Mouse (Mus musculus): ENCODE data around the gene Hist1h3f. TPM values are rescaled to one million over a fixed set of nuclear protein-coding genes. Genes with fewer than 3 reads are reported as not detected.
"Not testable (repeated sequence)": the region's sequence is repeated elsewhere in the genome, so short reads cannot be mapped to it uniquely, and the experiment has no call there.

Hist1h3f gene
- total RNA-seq, 2 experiments from 2014 or later: 16.0 to 17.8 TPM

DNA sequence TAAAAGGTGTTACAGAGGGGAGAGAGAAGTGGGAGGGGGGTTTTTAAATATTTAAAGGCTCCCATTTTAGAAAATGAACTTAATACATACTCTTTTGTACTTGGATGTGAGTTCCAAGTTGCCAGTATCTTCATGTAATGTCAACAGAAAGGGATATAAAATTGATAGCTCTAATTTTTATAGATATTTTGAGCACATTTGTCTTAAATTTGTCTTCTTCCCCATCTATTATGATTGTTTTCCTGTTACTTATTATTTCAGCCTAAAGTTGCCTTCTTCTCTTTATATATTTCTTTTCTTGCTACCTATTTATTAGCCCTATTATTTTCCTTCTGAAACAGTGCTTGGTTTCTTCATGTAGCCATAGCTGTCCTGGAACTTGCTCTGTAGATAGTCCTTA is 9.1 kb downstream of the Hist1h3f start, which contains the start of gene Hist1h1d:
Gene Hist1h1d (plus strand): TSS at position 301 of the 400 bp plus-strand sequence.
- intact Hi-C loops (cut with DNase I): no loop called here

DNA sequence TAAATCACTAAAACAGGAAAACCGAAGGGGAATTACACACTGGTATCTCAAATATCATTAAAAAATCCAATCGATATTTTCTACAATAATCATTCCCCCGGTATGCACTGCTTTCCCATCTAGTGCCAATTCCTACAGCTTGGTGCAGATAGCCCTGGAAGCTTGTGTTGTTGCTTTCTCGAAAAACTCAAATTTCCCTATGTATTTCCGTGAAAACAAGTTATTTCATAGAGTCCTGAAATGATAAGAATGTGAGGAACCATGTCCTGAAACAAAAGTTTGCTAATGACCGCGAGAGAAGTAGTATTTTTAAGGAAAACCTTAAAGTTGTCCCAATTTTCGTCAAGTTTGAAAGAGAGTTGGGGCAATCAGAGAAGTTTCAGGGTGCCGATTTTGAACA is 10.5 kb downstream of the Hist1h3f start:
- DNase-seq (ENCODE audit: low spot score in 2 of 2): no peak
- intact Hi-C loops (cut with DNase I): no loop called here

More for the DNA sequence above, 9.1 kb downstream of the Hist1h3f start, which contains the start of gene Hist1h1d:
- DNase-seq (ENCODE audit: low spot score in 2 of 2): no peak

DNA sequence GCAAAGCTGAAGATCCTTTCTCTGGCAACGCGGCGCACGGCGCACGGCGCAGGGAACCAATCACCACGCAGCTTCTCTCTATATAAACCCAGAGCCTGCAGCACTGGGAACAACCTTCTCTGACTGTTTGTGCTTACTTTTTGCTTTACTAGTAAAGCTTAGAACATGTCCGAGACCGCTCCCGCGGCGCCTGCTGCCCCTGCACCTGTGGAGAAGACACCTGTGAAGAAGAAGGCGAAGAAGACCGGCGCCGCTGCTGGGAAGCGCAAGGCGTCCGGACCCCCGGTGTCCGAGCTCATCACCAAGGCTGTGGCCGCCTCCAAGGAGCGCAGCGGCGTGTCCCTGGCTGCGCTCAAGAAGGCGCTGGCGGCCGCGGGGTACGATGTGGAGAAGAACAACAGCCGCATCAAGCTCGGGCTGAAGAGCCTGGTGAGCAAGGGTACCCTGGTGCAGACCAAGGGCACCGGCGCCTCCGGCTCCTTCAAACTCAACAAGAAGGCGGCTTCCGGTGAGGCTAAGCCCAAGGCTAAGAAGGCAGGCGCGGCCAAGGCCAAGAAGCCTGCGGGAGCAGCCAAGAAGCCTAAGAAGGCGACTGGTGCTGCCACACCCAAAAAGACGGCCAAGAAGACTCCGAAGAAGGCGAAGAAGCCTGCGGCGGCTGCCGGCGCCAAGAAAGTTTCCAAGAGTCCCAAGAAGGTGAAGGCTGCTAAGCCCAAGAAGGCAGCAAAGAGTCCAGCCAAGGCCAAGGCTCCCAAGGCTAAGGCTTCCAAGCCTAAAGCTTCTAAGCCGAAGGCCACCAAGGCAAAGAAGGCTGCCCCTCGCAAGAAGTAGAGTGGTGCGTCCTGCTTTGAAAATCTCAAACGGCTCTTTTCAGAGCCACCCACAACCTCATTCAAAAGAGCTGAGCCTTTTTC is 11.3 kb downstream of the Hist1h3f start:
- intact Hi-C loops (cut with DNase I): no loop called here
- peak; percentile 82 to 90 for DNase-seq (ENCODE audit: low spot score in 2 of 2)

DNA sequence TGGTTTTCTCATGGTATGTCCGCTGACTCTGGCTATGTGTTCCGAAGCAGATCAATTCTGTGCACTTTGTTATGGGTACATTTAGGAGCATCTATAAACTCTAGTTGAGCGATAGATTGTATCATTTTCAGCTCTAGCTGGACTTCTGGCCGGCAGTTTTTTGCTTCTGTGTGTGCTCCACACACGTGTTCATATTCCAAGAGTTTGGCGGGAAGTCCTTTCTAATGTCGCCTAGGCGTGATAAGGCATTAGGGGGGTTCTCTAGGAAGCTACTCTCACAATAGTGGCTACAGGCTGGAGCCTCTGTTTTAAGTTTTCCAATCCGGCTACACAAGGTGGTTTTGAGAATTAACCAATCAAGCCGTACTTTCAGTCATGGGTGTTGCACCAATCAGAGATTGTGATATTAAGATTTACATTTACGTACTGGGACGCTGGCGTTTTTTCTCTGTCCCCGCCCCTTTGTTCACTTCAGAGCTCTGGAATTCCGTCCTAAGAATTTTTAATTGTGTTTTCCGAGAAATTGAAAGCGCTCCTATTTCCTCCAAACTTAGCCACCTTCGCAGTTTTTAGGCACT is 12.1 kb downstream of the Hist1h3f start:
- intact Hi-C loops (cut with DNase I): no loop called here
- DNase-seq (ENCODE audit: low spot score in 2 of 2): peak; percentile 80 to 95

DNA sequence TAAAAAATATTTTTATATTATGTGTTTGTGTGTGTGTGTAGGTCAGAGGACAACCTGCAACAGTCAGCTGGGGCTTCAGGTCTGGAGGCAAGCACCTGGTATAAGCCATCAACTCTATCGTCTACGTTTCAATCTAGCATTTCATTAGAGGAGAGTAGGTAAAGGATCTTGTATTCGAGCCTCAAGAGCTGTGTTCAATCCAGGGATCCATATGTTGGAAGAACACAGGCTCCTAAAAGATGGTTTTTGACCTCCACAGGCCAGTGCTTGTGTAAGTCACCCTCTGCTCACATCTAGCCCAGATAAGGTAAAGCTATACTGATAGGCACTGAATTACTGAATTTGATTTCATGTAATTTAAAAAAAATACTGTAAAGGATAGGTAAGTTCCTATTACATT is 13.1 kb downstream of the Hist1h3f start:
- intact Hi-C loops (cut with DNase I): no loop called here
- DNase-seq (ENCODE audit: low spot score in 2 of 2): no peak

DNA sequence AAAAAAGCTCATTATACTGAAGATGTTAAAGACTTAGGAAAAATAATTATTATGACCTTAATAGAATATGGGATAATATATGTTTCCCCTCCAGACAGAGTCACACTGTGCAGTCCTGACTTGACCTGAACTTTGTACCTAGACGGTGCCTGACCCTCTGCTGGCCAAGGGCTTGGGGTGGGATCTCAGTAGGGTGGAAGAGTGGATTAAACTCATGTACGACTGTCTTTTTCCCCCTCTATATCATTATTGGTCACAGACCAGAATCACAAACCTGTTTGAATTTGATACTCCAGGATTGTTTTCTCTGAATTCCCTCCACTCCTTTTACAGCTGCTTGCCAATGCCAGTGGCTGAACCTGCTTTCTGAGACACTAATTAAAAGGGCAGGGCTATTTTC is 16.8 kb downstream of the Hist1h3f start:
- DNase-seq (ENCODE audit: low spot score in 2 of 2); intact Hi-C loops (cut with DNase I): not testable (repeated sequence)

DNA sequence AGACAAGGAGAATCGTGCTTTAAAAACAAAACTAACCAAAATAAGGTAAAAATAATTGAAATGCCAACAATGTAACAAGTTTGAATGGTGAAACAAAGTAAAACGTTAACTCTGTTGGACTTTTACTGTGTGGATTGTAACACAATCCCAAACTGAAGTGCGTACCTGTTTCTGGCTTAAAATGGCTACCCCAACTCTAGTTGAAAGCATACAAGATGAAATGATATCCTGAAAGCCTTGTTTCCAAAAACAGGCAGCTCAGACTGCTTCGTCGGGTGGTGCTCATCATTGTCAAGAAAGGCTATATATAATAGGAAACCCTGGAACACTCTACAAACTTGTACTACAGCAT is 17.7 kb downstream of the Hist1h3f start:
- DNase-seq (ENCODE audit: low spot score in 2 of 2); intact Hi-C loops (cut with DNase I): not testable (repeated sequence)

DNA sequence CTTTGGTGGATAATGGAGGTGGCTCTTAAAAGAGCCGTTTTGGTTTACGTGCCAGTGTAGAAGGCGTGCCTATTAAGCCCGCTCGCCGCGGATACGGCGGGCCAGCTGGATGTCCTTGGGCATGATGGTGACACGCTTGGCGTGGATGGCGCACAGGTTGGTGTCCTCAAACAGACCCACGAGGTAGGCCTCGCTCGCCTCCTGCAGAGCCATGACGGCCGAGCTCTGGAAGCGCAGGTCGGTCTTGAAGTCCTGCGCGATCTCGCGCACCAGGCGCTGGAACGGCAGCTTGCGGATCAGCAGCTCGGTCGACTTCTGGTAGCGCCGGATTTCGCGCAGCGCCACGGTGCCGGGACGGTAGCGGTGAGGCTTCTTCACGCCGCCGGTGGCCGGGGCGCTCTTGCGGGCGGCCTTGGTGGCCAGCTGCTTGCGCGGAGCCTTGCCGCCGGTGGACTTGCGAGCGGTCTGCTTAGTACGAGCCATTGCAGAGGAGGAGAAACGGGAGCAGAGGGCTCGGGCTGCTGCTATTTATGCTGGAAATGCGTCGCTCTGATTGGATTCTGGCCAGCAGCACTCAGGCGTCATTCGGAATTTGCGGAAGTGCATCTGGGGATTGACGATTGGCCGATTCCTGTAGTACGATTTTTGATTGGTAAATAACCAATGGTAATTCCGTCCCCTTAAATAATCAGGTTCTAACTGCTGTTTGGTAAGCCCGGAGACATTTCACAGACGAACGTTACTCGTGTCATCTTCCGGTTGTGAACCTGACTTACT is 18.2 kb downstream of the Hist1h3f start, which contains the start of gene Hist1h3e:
Gene Hist1h3e (minus strand): TSS at position 487 of the 777 bp plus-strand sequence.
- peak; percentile 95 to 98 for DNase-seq (ENCODE audit: low spot score in 2 of 2)
- intact Hi-C loops (cut with DNase I): not testable (repeated sequence)

DNA sequence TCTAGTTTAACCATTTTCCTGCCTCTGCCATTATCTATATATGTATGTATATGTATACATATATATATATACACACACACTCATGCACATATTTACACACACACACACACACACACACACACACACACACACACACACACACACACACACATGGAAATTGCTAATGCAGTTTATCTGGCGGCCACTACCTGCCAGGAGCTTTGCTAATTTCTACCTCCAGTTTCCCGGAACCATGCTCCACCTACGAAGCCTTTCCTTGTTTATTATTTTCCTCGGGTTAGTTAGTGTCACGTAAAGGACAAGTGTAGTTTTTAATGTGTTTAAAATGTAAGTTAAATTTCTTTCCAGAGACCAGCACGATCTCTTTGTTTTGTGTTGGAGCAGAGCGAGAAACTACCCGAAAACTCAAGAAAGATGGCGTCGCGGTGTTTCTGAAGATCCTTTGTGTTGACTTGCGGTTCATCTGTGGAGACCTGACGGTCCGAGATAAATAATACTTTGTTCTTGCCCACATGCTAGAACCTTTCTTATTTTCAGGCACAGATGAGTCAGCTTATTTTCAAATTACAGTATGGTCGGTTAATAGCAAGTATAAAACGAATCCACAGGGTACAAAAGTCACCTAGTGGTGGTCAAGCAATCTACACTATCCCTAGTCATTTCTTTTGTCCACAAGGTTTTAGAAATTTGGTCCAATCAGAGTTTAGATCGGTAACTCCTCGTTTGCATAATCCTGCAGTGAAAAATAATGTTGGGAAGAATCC is 19.0 kb downstream of the Hist1h3f start:
- intact Hi-C loops (cut with DNase I): no loop called here
- peak; percentile 57 to 69 for DNase-seq (ENCODE audit: low spot score in 2 of 2)

DNA sequence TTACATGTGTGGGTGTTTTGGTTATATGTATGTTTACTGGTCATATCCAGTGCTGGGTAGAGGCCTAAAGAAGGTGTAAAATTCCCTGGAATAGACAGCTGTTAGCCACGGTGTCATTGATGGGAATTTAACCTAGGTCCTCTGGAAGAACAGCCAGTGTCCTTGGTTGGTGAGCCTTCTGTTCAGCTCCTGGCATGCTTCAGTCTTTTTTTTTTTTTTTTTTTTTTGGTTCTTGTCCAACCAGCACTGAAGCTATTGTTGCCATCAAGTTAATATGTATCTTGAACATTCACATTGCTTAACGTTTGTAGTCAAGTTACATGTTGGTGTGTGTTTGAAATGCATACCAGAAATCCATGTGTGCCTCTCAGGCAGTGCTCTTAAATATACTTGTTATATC is 20.6 kb downstream of the Hist1h3f start:
- intact Hi-C loops (cut with DNase I): no loop called here
- DNase-seq (ENCODE audit: low spot score in 2 of 2): no peak

DNA sequence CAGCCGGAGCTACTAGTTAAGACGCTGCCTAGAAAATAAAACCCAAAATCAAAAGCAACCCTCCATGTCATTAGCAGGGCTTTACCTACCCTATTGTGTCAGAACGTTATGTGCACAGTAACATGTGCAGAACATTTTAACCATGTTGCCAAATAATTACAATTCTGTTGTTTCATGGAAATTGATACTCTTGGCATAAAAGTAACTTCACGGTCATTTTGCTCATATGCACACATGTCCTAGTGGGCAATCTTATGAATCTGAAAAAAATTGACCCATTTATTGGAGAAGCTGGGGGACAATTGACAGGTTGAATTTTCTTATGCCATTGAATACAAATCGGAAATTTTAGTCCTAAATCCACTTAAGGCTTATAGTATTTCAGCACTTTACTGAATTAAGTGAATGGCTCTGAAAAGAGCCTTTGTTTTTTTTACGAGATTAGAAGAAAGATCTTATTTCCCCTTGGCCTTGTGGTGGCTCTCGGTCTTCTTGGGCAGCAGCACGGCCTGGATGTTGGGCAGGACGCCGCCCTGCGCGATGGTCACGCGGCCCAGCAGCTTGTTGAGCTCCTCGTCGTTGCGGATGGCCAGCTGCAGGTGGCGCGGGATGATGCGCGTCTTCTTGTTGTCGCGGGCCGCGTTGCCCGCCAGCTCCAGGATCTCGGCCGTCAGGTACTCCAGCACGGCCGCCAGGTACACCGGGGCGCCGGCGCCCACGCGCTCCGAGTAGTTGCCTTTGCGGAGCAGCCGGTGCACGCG is 26.6 kb downstream of the Hist1h3f start:
- intact Hi-C loops (cut with DNase I); DNase-seq (ENCODE audit: low spot score in 2 of 2): not testable (repeated sequence)

DNA sequence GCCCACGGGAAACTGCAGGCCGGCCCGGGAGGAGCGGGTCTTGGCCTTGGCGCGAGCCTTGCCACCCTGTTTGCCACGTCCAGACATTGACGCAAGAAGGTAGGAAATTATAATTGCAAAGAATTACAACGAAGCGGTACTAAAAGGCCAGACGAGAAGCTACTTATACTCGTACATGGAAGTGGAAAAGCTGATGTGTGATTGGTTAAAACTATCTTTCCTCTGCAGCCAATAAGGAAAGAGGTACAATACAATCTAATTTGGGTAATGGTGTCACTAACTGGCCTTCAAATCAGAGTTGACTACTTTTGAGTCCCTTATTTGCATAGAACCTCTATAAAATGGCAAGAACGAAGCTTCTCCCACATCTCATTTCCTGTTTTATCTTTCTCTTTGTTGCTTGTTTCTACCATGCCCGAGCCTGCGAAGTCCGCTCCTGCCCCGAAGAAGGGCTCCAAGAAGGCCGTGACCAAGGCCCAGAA is 27.2 kb downstream of the Hist1h3f start, which contains the start of the genes Hist1h2ae and Hist1h2bg:
Gene Hist1h2ae (minus strand): TSS at position 199 of the 482 bp plus-strand sequence.
Gene Hist1h2bg (plus strand): TSS at position 375 of the 482 bp plus-strand sequence.
- intact Hi-C loops (cut with DNase I): no loop called here
- peak; percentile 84 to 96 for DNase-seq (ENCODE audit: low spot score in 2 of 2)

DNA sequence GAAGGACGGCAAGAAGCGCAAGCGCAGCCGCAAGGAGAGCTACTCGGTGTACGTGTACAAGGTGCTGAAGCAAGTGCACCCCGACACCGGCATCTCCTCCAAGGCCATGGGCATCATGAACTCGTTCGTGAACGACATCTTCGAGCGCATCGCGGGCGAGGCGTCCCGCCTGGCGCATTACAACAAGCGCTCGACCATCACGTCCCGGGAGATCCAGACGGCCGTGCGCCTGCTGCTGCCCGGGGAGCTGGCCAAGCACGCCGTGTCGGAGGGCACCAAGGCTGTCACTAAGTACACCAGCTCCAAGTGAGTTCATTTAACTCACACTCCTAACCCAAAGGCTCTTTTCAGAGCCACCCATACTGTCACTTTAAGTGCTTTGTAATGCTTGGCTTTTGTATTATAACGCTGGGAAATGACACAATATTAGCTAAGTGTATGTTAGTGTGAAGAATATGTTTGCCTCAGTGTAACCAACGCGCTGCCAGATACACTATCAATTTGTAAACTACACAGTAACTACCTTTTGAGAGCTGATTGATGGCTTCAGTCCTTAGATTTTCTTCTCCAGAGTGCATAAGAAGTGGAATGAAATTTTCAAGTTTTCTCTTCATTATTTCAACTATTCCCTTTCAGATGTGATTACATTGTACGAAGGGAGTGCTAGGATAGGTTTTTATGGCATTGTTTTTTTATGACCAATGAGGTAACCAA is 27.8 kb downstream of the Hist1h3f start:
- DNase-seq (ENCODE audit: low spot score in 2 of 2); intact Hi-C loops (cut with DNase I): not testable (repeated sequence)

DNA sequence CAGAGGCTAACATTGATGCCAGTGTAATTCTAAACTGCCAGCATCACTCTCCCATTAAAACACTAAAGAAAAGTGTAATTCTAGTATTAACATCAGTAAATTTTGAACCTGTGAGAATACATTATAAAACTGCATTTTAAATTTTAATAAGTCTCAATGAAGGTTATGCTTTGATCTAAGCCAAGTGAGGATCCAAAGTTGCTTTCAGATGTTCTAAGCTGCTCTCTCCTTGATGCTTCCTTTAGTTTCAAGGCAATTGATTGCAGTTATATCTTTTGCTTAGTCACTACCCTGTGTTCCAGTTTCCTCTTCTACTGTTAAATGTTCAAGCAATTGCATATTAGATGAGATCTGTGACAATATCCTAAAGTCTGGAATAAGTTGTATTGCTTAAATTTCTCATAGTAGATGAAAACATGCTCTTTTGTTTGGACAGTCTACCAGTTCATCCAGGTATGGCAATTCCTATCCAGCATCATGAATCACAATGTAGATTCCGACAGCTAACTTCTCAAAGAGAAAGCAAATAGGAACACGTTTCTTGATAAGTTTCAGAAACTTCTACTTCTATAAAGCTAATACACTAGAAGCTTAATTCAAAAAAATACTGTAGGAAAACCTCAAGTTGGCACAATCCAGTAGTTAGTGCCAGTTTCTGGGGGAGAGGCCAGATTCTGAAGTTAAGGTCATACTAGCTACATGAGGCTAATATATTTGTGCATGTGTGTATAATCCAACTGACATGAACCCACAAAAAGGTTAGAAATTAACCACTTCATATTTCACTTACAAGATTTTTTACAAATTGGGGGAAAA is 28.6 kb downstream of the Hist1h3f start:
- DNase-seq (ENCODE audit: low spot score in 2 of 2): no peak
- intact Hi-C loops (cut with DNase I): no loop called here

DNA sequence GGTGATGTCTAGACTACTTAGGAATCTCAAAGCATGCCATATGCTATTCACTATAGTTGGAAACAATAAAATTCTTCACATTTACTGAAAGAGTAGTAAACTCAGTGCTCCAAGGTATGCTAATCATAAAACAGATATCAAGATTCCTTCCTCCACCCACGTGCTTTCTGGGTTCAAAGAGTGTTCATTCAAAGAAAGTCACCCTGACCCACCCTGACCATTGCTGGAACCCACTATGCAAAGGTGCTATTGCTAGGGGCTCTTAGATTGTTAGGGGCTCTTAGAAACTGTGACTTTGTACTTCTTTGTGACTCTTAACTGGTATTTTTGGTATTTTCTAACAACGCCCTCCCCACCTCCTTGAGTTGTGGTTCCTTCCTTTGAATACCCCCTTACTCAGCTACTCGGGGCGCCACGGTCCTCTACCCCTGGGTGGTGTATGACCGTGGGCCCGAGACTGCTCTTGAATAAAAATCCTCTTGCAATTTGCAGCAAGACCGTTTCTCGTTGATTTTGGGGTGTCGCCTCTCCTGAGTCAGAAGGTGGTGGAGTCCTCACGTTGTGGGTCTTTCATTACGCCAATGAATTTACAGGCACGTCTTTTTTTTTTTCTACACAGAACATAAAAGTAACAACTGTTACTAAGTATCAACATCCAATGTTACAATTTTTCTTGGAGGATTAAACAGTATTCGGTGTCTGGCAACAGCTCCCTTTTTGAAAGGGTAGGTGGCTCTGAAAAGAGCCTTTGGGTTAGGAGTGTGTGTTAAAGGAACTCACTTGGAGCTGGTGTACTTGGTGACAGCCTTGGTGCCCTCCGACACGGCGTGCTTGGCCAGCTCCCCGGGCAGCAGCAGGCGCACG is 29.4 kb downstream of the Hist1h3f start:
- intact Hi-C loops (cut with DNase I); DNase-seq (ENCODE audit: low spot score in 2 of 2): not testable (repeated sequence)

Data from left cerebral cortex, postnatal 25 days (tissue).